Mouse (Mus musculus) lung, embryonic 16.5 days (tissue): ENCODE results near the gene Mtch2. TPM values are rescaled to one million over a fixed set of nuclear protein-coding genes. Genes with fewer than 3 reads are reported as not detected.

ENCODE experiments used
- ATAC-seq: fragments of 200-750 bp; cut with Nextera tagmentation; 2 replicates; pipeline ENCODE4 v1.8.0; 2017; ENCODE audit warnings: low read depth, mild to moderate bottlenecking, moderate library complexity
- H3K27ac ChIP-seq: fragments of 300-500 bp; sonication (generic); 2 replicates; pipeline ENCODE4 v1.5.1; 2014; ENCODE audit warnings: mild to moderate bottlenecking, control low read depth, low read length
- H3K27me3 ChIP-seq: fragments of 300-500 bp; sonication (generic); 2 replicates; pipeline ENCODE4 v1.6.1; 2014; ENCODE audit warnings: low read depth, low read length, mixed read lengths; ENCODE audit not compliant: control insufficient read depth, insufficient read depth
- H3K36me3 ChIP-seq: fragments of 300-500 bp; sonication (generic); 2 replicates; pipeline ENCODE4 v1.6.1; 2014; ENCODE audit warnings: low read length; ENCODE audit not compliant: control insufficient read depth, insufficient read depth
- H3K4me1 ChIP-seq: fragments of 300-500 bp; sonication (generic); replicated peaks from 2 replicates; pipeline ENCODE4 v1.6.1; 2014; ENCODE audit warnings: low read length, mixed read lengths; ENCODE audit not compliant: control insufficient read depth, insufficient read depth
- H3K4me2 ChIP-seq: fragments of 300-500 bp; sonication (generic); 2 replicates; pipeline ENCODE4 v1.6.1; 2014; ENCODE audit warnings: low read depth, low read length, control low read depth
- H3K4me3 ChIP-seq: fragments of 300-500 bp; sonication (generic); 2 replicates; pipeline ENCODE4 v1.5.1; 2014; ENCODE audit warnings: mild to moderate bottlenecking, low read length, control low read depth
- H3K9ac ChIP-seq: fragments of 300-500 bp; sonication (generic); 2 replicates; pipeline ENCODE4 v1.6.1; 2014; ENCODE audit warnings: low read length, control low read depth
- H3K9me3 ChIP-seq: fragments of 300-500 bp; sonication (generic); 2 replicates; pipeline ENCODE4 v1.6.1; 2016; ENCODE audit warnings: low read length; ENCODE audit not compliant: control insufficient read depth
- WGBS: fragments of 180-500 bp; shearing (Covaris S2); extraction: QIAGEN DNeasy Blood & Tissue Kit; methylation state at CpG from one replicate; pipeline ENCODE4 v1.1.7; 2014; 5-methylcytosine and 5-hydroxymethylcytosine counted together
- polyA plus RNA-seq: library from polyadenylated mRNA; unstranded; fragments of >200 nt; fragmentation: Nextera tagmentation; extraction: Ambion mirVana; gene quantifications from 2 replicates; pipeline ENCODE4 v1.2.1, GENCODE M21; 2015

Gene Mtch2
- polyA plus RNA-seq, 1 experiment from 2014 or later, result 198 TPM

DNA sequence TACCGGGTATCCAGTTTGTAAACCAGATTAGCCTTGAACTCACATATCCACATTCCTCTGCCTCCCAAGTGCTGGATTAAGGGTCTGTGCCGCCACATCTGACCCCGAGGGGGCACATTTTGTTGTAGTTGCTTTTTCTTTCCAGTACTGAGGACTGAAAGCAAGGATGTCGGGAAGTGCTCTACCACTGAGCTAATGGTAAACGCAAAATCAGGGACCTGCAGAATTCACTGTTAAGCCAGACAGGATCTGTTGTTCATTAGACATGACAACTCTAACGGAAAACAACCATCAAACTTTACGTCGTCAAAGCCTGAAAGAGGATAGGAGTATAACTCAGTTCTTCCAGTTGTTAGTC is 379 bp upstream of the Mtch2 start:
- peak overlapping the region; percentile 78 for H3K9ac ChIP-seq
- H3K27me3 ChIP-seq, result no peaks in the 10 kb centered on the region
- H3K36me3 ChIP-seq, result peaks cover 9% of the 10 kb centered on the region
- peaks cover 11% of the 10 kb centered on the region for H3K4me1 ChIP-seq
- no peaks in the 10 kb centered on the region for H3K9me3 ChIP-seq
- ATAC-seq, result peak; percentile 35
- H3K4me3 ChIP-seq, result peak overlapping the region; percentile 98
- peak overlapping the region; percentile 77 for H3K27ac ChIP-seq
- WGBS, result under 1% methylated on average over 8 of the region's 8 CpGs
- peak overlapping the region; percentile 83 for H3K4me2 ChIP-seq

DNA sequence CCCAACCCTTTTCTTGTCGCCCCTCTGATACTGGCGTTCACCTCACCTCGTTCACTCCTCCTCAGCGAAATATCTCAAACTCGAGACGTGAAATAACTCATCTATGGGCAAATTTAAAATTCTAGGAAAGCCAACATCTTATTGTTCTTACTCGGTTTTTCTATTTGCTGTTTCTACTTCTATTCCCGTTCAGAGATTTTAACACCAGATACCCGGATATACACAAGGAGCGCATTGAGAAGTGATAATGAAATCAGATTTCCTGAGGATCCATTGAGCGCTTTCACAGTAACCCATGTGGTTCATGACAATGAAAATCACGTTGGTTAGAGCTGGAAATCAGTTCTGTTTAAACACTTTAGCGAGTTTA is 711 bp downstream of the Mtch2 start:
- peak overlapping the region; percentile 91 for H3K9ac ChIP-seq
- H3K27ac ChIP-seq, result peak overlapping the region; percentile 88
- H3K4me1 ChIP-seq, result peaks cover 11% of the 10 kb centered on the region
- peaks cover 14% of the 10 kb centered on the region for H3K36me3 ChIP-seq
- H3K27me3 ChIP-seq, result no peaks in the 10 kb centered on the region
- H3K4me3 ChIP-seq, result peak overlapping the region; percentile 98
- H3K9me3 ChIP-seq, result no peaks in the 10 kb centered on the region
- ATAC-seq, result no peak
- under 1% methylated on average over 13 of the region's 13 CpGs for WGBS
- H3K4me2 ChIP-seq, result peak overlapping the region; percentile 71

DNA sequence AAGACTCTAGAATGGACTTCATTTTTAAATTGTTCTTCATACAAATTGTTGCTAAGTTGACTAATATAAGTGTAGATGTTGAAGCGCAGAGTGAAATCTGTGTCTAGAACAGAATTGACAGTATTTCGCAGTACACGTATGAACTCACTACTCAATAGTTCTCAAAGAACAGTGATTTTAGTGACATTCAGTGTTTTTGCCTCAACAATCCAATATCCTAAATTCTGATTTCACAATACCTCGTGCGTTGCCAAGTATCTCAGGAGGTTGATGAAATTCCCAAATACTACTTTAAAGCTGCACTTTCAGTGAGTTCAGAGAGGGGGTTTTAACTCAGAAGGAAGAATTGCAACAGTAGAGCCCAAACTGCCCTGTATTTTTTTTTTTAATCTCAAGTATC is 1.4 kb downstream of the Mtch2 start:
- no peak overlapping the region for H3K27ac ChIP-seq
- 75% methylated on average over 5 of the region's 5 CpGs for WGBS
- H3K9me3 ChIP-seq, result no peaks in the 10 kb centered on the region

DNA sequence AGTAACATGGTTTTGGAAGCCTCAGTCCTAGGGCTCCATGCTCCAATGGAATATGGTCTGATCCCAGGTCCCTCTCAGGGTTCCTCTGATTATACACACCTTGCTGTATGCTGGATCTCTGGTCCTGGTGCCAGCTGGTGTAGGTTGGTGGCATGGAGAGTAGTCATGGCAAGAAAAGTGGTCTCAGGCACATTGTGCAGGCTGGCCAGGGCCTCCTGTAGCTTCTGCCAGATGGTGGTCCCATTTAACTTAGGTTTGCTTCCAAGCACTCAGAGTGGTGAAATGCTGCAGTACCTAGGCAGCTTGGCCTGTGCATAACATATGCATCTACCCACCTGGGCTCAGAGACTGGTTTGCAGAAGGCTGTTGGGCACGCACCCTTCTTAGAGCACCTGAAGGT is 3.4 kb downstream of the Mtch2 start:
- Histone ChIP-seq H3K4me2 (no peak overlapping the region), H3K27ac (no peak overlapping the region), H3K9me3 (no peaks in the 10 kb centered on the region), H3K36me3 (peaks cover 20% of the 10 kb centered on the region), H3K27me3 (no peaks in the 10 kb centered on the region), H3K9ac (no peak overlapping the region), H3K4me3 (no peak overlapping the region), H3K4me1 (peaks cover 11% of the 10 kb centered on the region)
- WGBS, result 89% methylated on average over 1 of the region's 1 CpGs
- ATAC-seq, result no peak

More for the DNA sequence above, 1.4 kb downstream of the Mtch2 start:
- H3K9ac ChIP-seq, result peak overlapping the region; percentile 91; the same call in 1 of the 2 replicates
- no peak for ATAC-seq
- peak overlapping the region; percentile 71 for H3K4me2 ChIP-seq
- no peaks in the 10 kb centered on the region for H3K27me3 ChIP-seq
- H3K4me1 ChIP-seq, result peaks cover 11% of the 10 kb centered on the region
- peaks cover 18% of the 10 kb centered on the region for H3K36me3 ChIP-seq
- peak overlapping the region; percentile 98 for H3K4me3 ChIP-seq

DNA sequence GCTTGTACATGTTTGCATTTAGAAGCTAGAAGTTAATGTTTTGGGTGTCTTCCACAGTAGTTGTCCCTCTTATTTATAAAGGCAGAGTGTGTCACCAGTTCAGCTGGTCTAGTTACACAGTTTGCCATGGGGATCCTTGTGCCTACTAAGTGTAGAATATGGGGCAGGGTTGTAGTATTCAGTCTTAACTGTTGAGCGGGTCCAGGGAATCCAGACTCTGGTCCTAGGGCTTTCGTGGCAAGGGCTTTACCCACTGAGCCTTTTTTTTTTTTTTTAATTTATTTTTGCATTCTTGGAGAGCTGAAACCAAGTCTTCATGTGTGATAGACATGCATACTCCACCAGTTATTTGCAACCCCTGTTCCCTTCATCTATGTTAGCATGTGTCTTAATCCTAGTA is 14.5 kb downstream of the Mtch2 start:
- Histone ChIP-seq H3K27ac (no peak overlapping the region), H3K9me3 (no peaks in the 10 kb centered on the region), H3K4me1 (no peaks in the 10 kb centered on the region), H3K4me3 (no peak overlapping the region), H3K27me3 (no peaks in the 10 kb centered on the region), H3K9ac (no peak overlapping the region), H3K4me2 (no peak overlapping the region), H3K36me3 (peaks cover 47% of the 10 kb centered on the region)
- ATAC-seq, result no peak
- 93% methylated on average over 2 of the region's 2 CpGs for WGBS

DNA sequence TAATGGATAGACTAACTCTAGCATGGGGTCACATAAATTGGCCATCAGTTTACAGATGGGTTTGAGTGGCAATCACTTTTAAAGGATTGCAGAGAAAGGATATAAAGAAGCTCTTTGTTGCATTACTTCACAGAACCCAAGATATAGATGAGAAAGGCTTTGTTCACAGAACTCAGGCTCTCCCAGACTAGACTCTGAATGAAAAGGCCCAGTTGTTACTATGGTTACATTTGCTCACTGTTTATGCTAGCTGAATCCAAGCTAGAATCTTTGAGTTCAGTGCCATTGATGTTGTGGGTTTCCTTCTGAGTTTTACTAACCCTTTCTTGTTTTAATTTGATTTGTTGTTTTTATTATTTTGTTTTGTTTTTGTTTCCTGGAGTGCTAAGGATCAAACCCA is 17.2 kb downstream of the Mtch2 start:
- Histone ChIP-seq H3K4me3 (no peak overlapping the region), H3K27me3 (no peaks in the 10 kb centered on the region), H3K36me3 (peaks cover 42% of the 10 kb centered on the region), H3K4me2 (no peak overlapping the region), H3K9ac (no peak overlapping the region), H3K9me3 (no peaks in the 10 kb centered on the region), H3K27ac (no peak overlapping the region), H3K4me1 (no peaks in the 10 kb centered on the region)
- ATAC-seq, result no peak

DNA sequence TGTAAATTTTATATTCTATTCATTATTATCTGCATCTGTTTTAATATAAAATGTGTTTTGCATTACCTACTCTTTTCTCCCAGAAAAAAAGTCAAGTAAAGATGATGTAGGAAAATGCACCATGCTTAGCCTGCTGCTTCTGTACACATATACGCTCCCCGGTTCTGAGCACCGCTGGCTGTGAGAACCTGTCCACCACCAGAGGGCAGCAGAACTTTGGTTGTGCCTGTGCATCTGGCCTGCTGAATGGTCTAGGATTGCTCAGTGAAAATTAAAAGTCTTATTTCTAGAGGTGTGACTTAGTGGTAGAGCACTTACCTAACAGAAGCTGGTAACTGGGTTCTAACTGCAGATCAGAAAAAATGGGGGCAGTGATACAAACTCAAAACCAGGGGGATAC is 19.6 kb downstream of the Mtch2 start:
- H3K9me3 ChIP-seq, result no peaks in the 10 kb centered on the region
- H3K27me3 ChIP-seq, result no peaks in the 10 kb centered on the region
- no peak overlapping the region for H3K27ac ChIP-seq
- no peak overlapping the region for H3K9ac ChIP-seq
- 30% methylated on average over 3 of the region's 3 CpGs for WGBS
- ATAC-seq, result peak; percentile 75
- no peak overlapping the region for H3K4me2 ChIP-seq
- H3K4me1 ChIP-seq, result peaks cover 6% of the 10 kb centered on the region; the same call in 1 of the 2 replicates
- H3K4me3 ChIP-seq, result no peak overlapping the region
- peaks cover 30% of the 10 kb centered on the region for H3K36me3 ChIP-seq

DNA sequence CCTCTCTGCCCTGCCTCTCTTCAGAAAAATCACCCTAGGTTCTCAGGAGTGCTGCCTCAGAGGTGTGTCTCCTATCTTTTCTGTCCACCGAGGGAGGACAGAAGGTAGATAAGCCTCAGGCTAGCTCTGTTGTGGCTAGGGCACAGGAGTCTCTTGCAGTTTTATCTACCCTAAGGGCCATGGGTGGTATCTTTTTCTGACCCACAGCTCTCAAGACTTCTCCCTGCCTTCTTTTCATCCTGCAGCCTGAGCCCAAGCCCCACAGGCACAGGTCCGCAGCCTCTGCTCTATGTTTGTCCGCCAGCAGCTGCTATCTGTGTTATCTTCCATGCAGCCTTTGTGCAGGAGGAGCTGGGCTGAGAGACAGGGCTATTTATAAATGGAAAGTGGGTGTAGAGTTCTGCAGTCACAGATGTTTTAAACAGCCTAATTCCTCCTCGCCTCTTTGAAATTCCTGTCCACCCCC is 23.2 kb downstream of the Mtch2 start:
- Histone ChIP-seq H3K9ac (peak overlapping the region; percentile 41), H3K27ac (peak overlapping the region; percentile 50), H3K4me3 (no peak overlapping the region), H3K27me3 (no peaks in the 10 kb centered on the region), H3K9me3 (no peaks in the 10 kb centered on the region), H3K36me3 (peaks cover 10% of the 10 kb centered on the region), H3K4me2 (no peak overlapping the region), H3K4me1 (peaks cover 6% of the 10 kb centered on the region; the same call in 1 of the 2 replicates)
- ATAC-seq, result peak; percentile 83
- WGBS, result 11% methylated on average over 4 of the region's 4 CpGs

DNA sequence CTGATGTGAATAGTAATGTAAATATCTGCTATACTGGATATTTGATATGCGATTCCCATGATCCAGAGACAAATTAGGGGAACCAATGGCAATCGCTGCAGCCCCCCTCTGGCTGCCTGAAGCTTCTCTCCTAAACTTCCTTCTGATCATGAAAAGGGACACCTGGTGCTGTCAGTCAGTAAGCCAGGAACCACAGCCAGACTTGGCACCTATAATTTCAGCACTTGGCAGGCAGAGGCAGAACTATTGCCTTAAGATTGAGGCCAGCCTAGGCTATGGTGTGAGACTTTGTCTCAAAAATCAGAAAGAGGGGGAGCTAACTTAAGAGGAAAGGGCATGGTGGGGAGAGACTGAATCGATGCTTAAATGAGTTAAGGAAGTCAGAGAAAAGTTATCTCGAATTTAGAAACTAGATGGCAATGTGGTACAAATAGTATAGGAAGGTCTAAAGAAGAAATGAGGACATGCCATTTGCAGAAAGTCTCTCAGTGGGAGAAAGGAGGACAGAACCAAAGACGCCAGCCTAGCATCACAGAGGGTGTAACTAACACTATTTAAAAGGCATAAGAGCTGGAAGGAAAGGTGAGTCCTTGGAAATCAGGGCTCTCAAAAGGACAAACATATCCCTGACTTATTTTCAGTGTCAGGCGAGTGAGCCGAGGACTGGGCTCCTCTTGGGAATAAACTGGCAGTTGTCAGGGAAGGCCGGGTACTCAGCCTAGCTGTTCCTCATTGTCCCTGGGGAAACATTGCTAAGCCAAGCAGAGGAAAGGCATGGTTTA is 24.4 kb downstream of the Mtch2 start:
- Histone ChIP-seq H3K9me3 (no peaks in the 10 kb centered on the region), H3K4me2 (peak overlapping the region; percentile 1; the same call in 1 of the 2 replicates), H3K27ac (peak overlapping the region; percentile 54)

More for the DNA sequence above, 24.4 kb downstream of the Mtch2 start:
- no peak overlapping the region for H3K9ac ChIP-seq
- peak; percentile 81 for ATAC-seq
- H3K36me3 ChIP-seq, result no peaks in the 10 kb centered on the region
- peaks cover 6% of the 10 kb centered on the region; the same call in 1 of the 2 replicates for H3K4me1 ChIP-seq
- H3K27me3 ChIP-seq, result no peaks in the 10 kb centered on the region
- no peak overlapping the region for H3K4me3 ChIP-seq
- 53% methylated on average over 8 of the region's 8 CpGs for WGBS
